Mouse (Mus musculus) liver, embryonic 14.5 days (tissue): ENCODE measurements around the gene Lnx1. TPM values are rescaled to one million over a fixed set of nuclear protein-coding genes. Genes with fewer than 3 reads are reported as not detected.

Experiments
- ATAC-seq: fragments of 200-750 bp; cut with Nextera tagmentation; 2 replicates; pipeline ENCODE4 v1.8.0; 2017; ENCODE audit warnings: moderate number of reproducible peaks, mild to moderate bottlenecking, moderate library complexity; ENCODE audit not compliant: insufficient read depth
- DNase-seq, 3 experiments: peaks; one replicate each; pipeline ENCODE4 v3.0.0-alpha.2; 2012 to 2013; ENCODE audit warnings: low read depth in 3 of 3, low spot score in 3 of 3
- H3K27ac ChIP-seq: fragments of 300-500 bp; sonication (generic); 2 replicates; pipeline ENCODE4 v1.5.1; 2014; ENCODE audit warnings: moderate library complexity, mild to moderate bottlenecking, control low read depth, inconsistent platforms
- H3K27me3 ChIP-seq: fragments of 300-500 bp; sonication (generic); 2 replicates; pipeline ENCODE4 v1.6.1; 2014; ENCODE audit warnings: mild to moderate bottlenecking, low read length, moderate library complexity; ENCODE audit not compliant: control insufficient read depth, insufficient read depth
- H3K36me3 ChIP-seq: fragments of 300-500 bp; sonication (generic); replicated peaks from 2 replicates; pipeline ENCODE4 v1.6.1; 2014; ENCODE audit warnings: low read depth; ENCODE audit not compliant: control insufficient read depth, insufficient read depth
- H3K4me1 ChIP-seq, 2 experiments: fragments of 200-500 bp in 1 of 2; fragments of 300-500 bp in 1 of 2; sonication (generic) in 1 of 2; replicated peaks; 2 replicates each; pipeline ENCODE4 v1.6.1; 2012 to 2014; ENCODE audit warnings: antibody characterized with exemption in 1 of 2, inconsistent platforms in 1 of 2, low read length in 1 of 2; ENCODE audit not compliant: control insufficient read depth in 2 of 2, insufficient read depth in 2 of 2
- H3K4me2 ChIP-seq: fragments of 300-500 bp; sonication (generic); 2 replicates; pipeline ENCODE4 v1.6.1; 2014; ENCODE audit warnings: low read depth, mild to moderate bottlenecking, control low read depth, moderate library complexity
- H3K4me3 ChIP-seq, 2 experiments: fragments of 200-500 bp in 1 of 2; fragments of 300-500 bp in 1 of 2; sonication (generic) in 1 of 2; 2 replicates each; pipeline ENCODE4 v1.5.1; 2012 to 2014; ENCODE audit warnings: low read depth in 2 of 2, low read length in 2 of 2, mild to moderate bottlenecking in 2 of 2, control low read depth in 1 of 2, inconsistent platforms in 1 of 2, moderate library complexity in 1 of 2; ENCODE audit not compliant: insufficient read depth in 1 of 2
- H3K9ac ChIP-seq: fragments of 300-500 bp; sonication (generic); replicated peaks from 2 replicates; pipeline ENCODE4 v1.6.1; 2014; ENCODE audit warnings: mild to moderate bottlenecking, control low read depth, moderate library complexity
- H3K9me3 ChIP-seq: fragments of 300-500 bp; sonication (generic); 2 replicates; pipeline ENCODE4 v1.6.1; 2016; ENCODE audit warnings: low read length, mixed read lengths; ENCODE audit not compliant: control insufficient read depth
- CTCF ChIP-seq: IDR thresholded peaks from 2 replicates; pipeline ENCODE4 v1.5.1; 2016; ENCODE audit warnings: antibody characterized with exemption, low read depth, control low read depth
- EP300 ChIP-seq: IDR thresholded peaks from 2 replicates; pipeline ENCODE4 v1.6.1; 2016; ENCODE audit warnings: antibody characterized with exemption, low read depth
- WGBS: fragments of 180-500 bp; shearing (Covaris S2); extraction: QIAGEN DNeasy Blood & Tissue Kit; methylation state at CpG from one replicate; pipeline ENCODE4 v1.1.7; 2014; ENCODE audit not compliant: insufficient replicate concordance; 5-methylcytosine and 5-hydroxymethylcytosine counted together
- polyA plus RNA-seq, 2 experiments: library from polyadenylated mRNA; depleted of rRNA in 1 of 2; stranded (reverse) in 1 of 2; unstranded in 1 of 2; fragments of >200 nt; fragmentation: Nextera tagmentation in 1 of 2; extraction: Ambion mirVana in 1 of 2; gene quantifications; 2 replicates each; pipeline versions ENCODE4 v1.2.1 to v1.2.3; 2012 to 2014

Lnx1 gene
- polyA plus RNA-seq, 2 experiments: 0.03 TPM; not detected in 1

GRCm38 (mm10) chr5:74600010-74600409, 102.7 kb downstream of the Lnx1 start:
- Histone ChIP-seq H3K4me3 (no peak overlapping the region), H3K9me3 (no peaks in the 10 kb centered on the region), H3K9ac (no peak overlapping the region), H3K4me1 (no peaks in the 10 kb centered on the region), H3K36me3 (peaks cover 21% of the 10 kb centered on the region), H3K27me3 (no peaks in the 10 kb centered on the region), H3K27ac (no peak overlapping the region), H3K4me2 (no peak overlapping the region)
- no peak for ATAC-seq
- TF ChIP-seq CTCF (no peak), EP300 (no peak)
- no peak for DNase-seq
- WGBS: 83% methylated on average over 5 of the region's 5 CpGs

GRCm38 (mm10) chr5:74593147-74593546, 109.6 kb downstream of the Lnx1 start:
- Histone ChIP-seq H3K4me1 (no peaks in the 10 kb centered on the region), H3K4me2 (no peak overlapping the region), H3K27ac (no peak overlapping the region), H3K9ac (no peak overlapping the region), H3K4me3 (no peak overlapping the region), H3K9me3 (no peaks in the 10 kb centered on the region), H3K27me3 (no peaks in the 10 kb centered on the region), H3K36me3 (peaks cover 44% of the 10 kb centered on the region)
- WGBS: 83% methylated on average over 8 of the region's 8 CpGs
- no peak for ATAC-seq
- no peak for DNase-seq
- TF ChIP-seq CTCF: no peak
- no peak for TF ChIP-seq EP300

GRCm38 (mm10) chr5:74591413-74591812, 111.3 kb downstream of the Lnx1 start:
- DNase-seq: no peak

GRCm38 (mm10) chr5:74589133-74589532, 113.6 kb downstream of the Lnx1 start:
- ATAC-seq: no peak

More at GRCm38 (mm10) chr5:74591413-74591812, 111.3 kb downstream of the Lnx1 start:
- Histone ChIP-seq H3K9ac (no peak overlapping the region), H3K4me2 (no peak overlapping the region), H3K36me3 (peaks cover 43% of the 10 kb centered on the region), H3K4me3 (no peak overlapping the region), H3K27ac (no peak overlapping the region), H3K9me3 (no peaks in the 10 kb centered on the region), H3K27me3 (no peaks in the 10 kb centered on the region), H3K4me1 (no peaks in the 10 kb centered on the region)
- WGBS: 78% methylated on average over 5 of the region's 5 CpGs
- no peak for TF ChIP-seq EP300
- TF ChIP-seq CTCF: no peak
- ATAC-seq: no peak

GRCm38 (mm10) chr5:74571767-74572166, 130.9 kb downstream of the Lnx1 start:
- H3K9me3 ChIP-seq: no peaks in the 10 kb centered on the region
- no peak overlapping the region for H3K9ac ChIP-seq
- H3K4me3 ChIP-seq: no peak overlapping the region
- WGBS: 84% methylated on average over 6 of the region's 6 CpGs
- H3K36me3 ChIP-seq: peaks cover 10% of the 10 kb centered on the region
- TF ChIP-seq CTCF (no peak), EP300 (no peak)
- H3K4me1 ChIP-seq: no peaks in the 10 kb centered on the region
- DNase-seq (no peak), ATAC-seq (no peak)
- no peaks in the 10 kb centered on the region for H3K27me3 ChIP-seq
- H3K27ac ChIP-seq: no peak overlapping the region
- no peak overlapping the region for H3K4me2 ChIP-seq

More at GRCm38 (mm10) chr5:74589133-74589532, 113.6 kb downstream of the Lnx1 start:
- Histone ChIP-seq H3K4me1 (no peaks in the 10 kb centered on the region), H3K36me3 (peaks cover 37% of the 10 kb centered on the region), H3K9me3 (no peaks in the 10 kb centered on the region), H3K4me2 (no peak overlapping the region), H3K9ac (no peak overlapping the region), H3K4me3 (no peak overlapping the region), H3K27ac (no peak overlapping the region), H3K27me3 (no peaks in the 10 kb centered on the region)
- WGBS: 84% methylated on average over 7 of the region's 7 CpGs
- TF ChIP-seq EP300 (no peak), CTCF (no peak)
- no peak for DNase-seq
